Mouse (Mus musculus) lung, adult 2 months (tissue): ENCODE results near the gene Tekt1.
A peak's percentile ranks its signal among the peaks of the same experiment; 100 is the strongest.

ENCODE experiments used
- CTCF ChIP-seq: fragments of 200-500 bp; IDR thresholded peaks from 2 replicates; pipeline ENCODE4 v1.5.1; 2011; ENCODE audit warnings: mild to moderate bottlenecking, low read length, control low read depth; ENCODE audit not compliant: insufficient read depth
- POLR2A ChIP-seq: fragments of 200-500 bp; IDR thresholded peaks from 2 replicates; pipeline ENCODE4 v1.6.1; 2011; ENCODE audit warnings: low read depth, mild to moderate bottlenecking, control low read depth, low read length, borderline replicate concordance; ENCODE audit errors: extremely low read depth

DNA sequence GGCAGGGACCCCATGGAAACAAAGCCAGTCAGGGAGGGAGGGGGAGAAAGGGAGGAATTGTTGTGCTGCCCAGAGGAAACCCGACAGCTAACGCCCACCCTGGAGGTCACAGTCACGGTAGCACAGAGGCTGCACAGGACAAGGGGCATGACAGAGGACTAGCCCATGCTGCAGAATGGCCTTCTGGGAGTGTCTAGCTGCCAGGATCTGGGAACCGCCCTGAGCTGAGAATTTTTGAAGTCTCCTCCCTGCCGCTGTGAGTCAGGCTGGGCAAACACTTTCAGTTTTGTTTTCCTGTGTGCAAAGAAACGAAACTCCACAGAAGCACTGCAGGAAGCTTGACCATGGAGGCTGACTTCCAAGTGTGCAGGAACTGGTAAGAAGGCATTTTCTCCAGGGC lies 60.9 kb downstream of the Tekt1 start, which contains the start of gene Xaf1:
- TF ChIP-seq CTCF: no peak
- peak; percentile 66; the same call in 1 of the 2 replicates for TF ChIP-seq POLR2A
